Mouse (Mus musculus) c-Kit-positive CD71-negative TER-119-negative erythroid progenitor cells, embryonic 14.5 days (primary cell): ENCODE data around the gene Slc38a10.

Experiments
- DNase-seq: peaks from one replicate; pipeline ENCODE4 v3.0.0-alpha.2; 2013; ENCODE audit warnings: low read depth

The Slc38a10 gene

DNA sequence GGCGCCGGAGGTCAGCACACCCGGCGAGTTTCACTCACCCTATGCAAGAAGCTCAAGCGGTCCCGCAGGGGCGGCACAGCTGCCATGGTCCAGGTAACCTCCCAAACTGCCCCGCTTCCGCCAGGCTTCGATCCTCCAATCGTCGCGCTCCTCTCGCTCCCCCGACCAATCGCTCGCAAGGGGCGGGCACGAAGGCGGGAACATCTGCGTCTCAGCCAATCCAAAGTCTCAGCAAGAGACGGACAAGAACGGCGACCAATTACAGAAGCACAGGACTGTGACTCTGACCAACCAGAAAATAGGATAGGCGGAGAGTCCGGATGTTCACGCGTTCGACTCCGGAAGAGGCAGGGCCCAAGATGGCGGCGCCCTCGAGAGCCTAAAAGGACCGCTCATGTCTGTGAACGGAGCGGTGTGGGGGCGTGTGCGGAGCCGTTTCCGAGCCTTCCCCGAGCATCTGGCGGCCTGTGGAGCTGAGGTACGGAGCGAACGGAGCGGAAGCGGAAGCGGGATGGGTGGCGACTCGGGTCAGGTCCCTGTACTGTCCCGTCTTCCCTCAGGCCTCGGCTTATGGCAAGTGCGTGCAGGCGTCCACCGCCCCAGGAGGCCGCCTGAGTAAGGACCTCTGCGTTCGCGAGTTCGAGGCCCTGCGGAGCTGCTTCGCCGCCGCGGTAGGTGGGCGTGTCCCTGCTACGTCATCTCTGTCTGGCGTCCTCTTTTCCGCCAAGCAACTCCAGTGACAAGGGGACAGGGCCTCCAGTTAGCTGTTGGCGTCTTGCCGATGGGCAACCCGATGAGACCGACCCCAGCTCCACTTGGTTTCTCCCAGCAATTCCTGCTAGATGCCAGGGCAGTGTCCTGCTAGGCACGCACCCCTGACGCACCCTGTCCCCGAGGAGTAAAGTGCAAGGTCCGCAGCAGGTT lies 52.3 kb downstream of the Slc38a10 start, which contains the start of the genes Tepsin and Ndufaf8:
Gene Tepsin (minus strand): TSS at position 144 of the 924 bp plus-strand sequence.
Gene Ndufaf8 (plus strand): TSS at position 341 of the 924 bp plus-strand sequence.
- DNase-seq: peak; percentile 96

DNA sequence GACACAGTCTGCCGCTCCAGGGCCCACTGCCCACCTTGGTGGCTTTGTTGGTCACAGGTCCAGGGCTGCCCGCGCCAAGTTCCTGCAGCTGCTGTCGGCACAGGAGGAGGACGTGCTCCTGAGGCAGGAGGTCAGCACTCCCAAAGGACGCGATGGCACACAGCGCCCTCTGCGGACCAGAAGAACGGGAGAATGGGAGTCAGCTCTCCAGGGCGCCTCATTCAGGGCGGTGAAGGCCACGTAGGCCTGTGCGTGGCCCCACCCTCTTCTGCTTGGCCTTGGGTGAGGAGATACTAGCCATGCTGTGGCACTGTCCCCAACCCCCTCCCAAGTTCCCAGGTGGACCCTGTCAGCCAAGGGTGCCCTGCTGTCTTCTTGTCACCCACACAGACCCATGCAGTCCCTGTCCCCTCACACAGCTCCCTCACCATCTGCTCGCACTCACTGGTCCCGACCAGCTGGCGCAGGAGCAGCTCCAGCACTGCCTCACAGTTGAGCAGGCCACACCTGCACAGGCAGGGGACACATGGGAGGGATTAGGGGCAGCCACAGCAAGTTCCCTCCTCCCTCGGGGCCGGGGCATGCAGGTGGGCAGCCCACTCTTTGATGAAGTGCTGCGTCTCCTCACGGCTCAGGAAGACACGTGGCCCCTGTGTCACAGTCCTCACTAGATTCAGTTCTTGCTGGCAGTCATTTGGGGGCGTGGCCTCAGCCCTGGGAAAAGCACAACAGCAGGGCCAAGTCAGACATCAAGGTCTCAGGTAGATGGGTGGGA lies 58.1 kb downstream of the Slc38a10 start:
- DNase-seq: no peak

DNA sequence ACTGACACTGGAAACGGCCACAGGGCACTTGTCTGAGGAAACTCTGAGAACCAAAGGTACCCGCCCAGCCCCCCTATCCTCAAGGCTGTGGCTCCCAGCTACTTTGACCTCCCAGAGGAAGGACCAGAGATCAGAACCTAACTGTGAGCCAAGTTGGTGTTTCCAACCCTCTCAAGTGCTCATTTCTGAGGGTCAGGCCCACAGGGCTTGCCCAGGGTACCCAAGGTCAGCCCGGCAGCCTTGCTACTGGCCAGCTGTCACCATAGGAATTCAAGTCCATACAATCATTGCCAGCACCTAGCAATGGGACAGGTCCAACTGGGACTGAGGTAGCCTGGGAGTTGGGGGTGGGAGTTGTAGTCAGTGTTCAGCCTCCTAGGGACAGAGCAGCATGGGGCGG lies 60.5 kb downstream of the Slc38a10 start:
- DNase-seq: no peak

DNA sequence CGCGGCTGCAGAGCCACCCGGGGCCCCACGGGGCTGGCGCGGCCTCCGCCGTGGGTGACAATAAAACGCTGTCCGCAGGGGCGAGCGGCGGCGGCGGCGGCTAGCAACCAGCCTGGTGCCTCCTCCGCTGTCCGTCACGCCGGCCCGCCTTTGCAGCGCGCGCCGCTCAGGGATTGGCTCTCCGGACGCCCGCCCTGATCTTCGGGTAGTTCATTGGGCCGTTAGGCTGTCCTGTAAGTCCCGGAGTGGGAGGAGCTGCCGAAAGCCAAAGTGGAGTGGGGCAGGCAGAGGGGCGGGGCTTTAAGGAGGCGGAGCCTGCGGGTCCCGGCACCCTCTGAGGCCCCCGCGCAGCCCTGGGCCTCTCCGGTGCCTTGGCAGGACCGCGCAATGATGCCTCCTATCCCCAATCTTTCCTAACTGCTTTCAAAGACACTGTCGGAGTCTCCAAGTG lies 64.4 kb downstream of the Slc38a10 start, which contains the start of gene Cep131:
Gene Cep131 (minus strand): TSS at position 126 of the 451 bp plus-strand sequence.
- DNase-seq: peak; percentile 96

DNA sequence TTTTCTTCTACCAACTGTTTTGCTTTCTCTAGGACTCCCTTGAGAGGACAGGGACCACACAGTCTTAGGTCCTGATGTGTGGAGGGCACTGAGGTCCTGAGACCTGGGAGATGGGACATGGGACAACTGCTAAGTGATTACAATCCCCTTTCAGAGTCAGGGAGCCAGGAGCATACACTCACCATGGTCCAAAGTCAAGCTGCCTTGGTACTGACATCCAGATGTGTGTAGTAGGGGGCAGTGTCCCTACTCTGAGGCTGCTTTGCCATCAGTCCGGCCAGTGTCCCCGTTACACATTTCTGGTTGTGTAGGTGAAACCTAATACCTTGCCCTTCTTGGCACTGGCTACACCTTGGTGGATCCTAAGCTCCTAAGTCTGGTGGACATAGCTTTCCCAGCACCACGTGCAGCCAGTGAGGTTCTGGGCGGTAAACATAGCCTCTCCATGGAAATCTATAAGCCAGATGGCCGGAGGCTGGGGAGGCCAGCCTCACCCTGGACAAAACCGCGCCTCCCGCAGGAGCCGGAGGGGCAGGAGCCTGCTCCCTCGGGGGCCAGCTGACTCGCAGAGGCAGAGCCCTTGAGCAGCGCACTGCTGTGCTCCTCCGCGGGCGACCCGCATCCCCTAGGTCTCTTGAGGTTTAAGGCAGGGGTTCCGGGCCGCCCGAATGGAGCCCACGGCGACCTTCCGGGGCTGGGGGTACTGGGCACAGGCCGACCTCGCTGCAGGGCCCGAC lies 65.1 kb downstream of the Slc38a10 start:
- DNase-seq: no peak

DNA sequence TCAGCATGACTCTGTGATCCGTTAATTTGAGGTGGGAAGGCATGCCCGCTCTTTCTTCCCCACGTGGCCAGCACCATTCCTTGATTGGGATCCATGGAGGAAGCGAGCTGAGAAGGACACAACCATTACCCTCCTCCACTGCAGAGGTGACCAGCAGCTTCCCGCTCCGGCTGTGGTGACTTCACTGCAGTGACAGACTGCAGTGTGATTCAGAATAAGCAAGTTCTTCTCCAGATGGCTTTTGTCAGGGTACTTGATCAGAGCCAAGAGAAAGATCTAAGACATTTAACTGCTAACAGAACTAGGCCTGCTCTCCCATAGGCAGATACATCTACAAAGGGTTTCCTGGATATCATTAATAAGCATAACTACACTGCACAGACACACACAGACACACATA lies 70.9 kb downstream of the Slc38a10 start:
- no peak for DNase-seq

DNA sequence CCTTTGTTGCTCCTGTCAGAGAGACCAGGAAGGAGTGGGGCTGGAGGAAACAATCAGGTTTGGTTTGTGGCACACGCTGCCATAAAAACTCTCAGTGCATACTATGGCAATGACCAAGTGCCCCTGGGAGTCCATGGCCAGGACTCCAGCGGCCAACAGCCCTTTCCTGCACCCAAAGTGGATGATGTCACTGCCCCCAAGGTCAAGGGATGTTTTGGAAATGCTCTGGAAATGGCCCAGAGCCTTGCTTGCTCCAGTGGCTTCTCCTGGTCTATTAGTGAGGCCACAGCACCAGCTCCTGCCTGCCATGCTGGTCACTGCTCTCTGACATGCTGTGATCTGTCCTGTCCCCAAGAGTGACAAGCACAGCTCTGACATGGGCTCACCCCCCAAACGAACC lies 75.0 kb downstream of the Slc38a10 start:
- no peak for DNase-seq

DNA sequence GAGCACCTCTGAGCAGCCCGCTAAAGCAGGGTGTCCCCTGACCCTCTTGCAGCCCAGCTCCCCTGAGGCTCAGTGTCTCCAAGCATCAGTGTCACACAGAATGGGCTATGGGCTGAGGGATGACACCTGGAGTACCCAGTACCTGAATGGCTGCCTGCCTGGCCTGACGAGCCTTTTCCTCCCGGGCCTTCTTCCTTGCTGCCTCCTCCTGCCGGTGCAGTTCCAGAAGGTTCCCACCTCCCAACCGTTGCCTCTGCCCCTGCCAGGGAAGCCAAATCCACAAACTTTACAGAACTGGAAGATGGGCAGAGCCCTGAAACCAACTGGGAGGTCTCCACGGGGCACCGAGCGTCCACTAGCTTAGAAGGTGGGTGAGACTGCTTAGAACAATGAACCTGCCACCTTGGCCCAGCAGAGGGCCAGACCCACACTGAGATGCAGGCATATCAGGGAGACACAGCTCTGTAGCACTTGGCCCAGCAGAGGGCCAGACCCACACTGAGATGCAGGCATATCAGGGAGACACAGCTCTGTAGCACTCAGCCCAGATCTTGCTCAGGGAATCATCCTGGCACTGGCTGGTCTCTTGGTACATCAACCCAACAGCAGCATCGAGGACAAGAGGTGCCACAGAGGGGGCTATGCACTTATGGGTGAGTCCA lies 78.0 kb downstream of the Slc38a10 start:
- DNase-seq: no peak

DNA sequence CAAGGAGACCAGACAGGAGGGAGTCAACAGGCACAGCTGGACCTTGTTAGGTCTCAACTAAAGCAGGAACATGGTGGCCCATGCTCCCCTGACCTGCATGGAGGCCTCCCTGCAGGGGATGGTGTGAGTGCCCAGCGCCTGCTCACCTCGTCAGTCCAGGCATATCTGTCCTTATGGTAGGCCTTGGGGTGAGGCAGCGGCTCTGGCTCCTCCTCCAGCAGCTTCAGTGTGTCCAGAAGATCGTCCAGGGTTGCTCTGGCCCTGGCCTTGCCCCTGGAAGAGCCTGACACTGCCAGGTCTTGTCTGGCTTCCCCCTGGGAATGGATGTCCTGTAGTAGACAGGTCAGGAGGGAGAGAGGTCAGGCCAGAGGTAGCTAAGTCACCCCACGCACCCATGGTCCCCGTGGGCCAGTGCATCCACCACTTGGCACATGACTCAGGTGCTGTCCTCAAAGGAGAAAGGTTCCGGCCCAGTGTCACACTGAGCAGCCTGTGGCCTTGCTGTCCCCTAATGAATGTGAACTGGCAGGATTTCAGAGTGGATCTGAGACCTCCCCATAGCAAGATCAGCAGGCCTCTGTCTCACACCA lies 79.3 kb downstream of the Slc38a10 start:
- no peak for DNase-seq

DNA sequence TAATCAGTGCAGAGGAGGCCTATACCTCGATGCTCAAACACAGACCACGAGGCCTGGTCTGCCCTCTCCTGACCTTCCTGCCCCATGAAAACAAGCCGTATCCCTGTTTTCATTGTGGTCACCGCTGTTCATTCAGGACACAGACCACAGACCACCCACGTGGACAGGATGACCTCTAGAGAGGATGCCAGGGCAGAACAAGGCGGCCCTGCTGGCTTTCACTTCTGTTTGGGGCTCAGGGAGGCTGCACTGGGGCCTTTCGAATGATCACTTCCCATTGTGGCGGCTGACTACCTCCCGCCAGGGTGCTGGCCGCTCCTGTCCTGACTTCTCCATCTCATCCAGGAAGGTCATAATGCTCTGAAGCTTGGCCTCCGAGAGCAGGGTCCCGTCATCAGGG lies 80.1 kb downstream of the Slc38a10 start:
- DNase-seq: no peak

DNA sequence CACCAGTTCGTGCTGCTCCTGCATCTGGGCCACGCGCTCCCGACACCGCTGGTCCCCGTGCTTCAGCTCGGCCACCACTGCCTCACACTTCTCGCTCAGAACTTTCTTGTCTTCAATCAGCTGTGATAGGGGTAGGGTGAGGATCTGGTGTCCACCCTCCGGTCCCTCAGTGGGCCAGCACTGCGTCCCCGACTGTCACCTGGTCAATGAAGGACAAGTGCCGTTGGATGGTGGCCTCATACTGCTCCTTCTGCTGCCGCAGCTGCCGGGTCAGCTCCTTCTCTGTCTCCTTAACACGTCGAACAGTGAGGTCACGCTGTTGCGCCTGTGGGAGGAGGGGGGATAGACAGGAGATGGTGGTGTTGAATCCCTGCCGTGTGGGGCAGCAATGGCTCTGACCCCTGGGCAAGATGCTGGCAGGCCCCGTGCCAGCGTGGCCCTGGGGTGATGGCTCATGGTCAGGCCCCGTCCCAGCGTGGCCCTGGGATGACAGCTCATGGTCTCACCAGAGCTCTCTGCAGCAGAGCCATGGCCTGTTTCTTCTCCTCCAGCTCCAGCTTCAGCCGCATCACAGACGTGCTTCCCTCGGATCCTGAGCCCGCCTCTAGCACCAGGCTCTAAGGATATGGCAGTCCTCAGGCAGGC lies 80.7 kb downstream of the Slc38a10 start:
- DNase-seq: no peak

DNA sequence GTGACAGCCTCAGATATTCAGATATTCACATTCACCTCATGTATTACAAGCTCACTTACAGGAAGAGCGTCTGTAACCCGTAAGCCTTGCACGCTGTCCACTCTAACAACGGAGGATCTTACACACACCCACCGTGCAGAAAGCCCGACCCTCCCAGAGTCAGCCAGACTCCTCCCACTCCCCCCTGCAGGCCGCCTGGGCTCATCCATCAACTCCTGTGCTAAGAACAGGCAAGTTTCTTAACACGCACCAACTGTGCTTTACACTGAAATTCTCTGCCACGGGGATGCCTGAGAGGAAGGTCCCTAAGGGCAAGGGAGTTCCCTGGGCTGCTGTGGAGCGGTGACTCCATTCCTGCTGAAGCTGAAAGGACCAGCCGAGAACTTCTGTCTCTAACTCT lies 81.9 kb downstream of the Slc38a10 start:
- DNase-seq: no peak

DNA sequence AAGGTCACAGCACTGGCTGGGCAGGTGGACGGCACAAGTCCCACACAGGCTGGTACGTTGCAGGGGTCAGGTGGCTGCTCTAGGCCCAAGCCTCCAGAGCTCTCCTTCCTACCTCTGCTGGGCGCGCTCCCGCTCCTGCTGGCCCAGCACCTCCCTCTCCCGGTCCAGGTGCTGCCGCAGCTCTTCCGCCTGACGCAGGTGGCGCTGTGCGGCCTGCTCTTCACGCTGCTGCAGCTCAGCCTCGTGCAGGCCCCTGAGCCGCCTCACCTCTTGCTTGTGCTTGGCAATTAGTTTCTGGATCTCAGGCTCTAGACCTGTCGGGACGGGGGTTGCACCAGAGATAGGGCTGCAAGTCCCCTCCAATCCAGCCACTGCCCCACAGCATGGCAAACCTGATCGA lies 83.3 kb downstream of the Slc38a10 start:
- DNase-seq: no peak

DNA sequence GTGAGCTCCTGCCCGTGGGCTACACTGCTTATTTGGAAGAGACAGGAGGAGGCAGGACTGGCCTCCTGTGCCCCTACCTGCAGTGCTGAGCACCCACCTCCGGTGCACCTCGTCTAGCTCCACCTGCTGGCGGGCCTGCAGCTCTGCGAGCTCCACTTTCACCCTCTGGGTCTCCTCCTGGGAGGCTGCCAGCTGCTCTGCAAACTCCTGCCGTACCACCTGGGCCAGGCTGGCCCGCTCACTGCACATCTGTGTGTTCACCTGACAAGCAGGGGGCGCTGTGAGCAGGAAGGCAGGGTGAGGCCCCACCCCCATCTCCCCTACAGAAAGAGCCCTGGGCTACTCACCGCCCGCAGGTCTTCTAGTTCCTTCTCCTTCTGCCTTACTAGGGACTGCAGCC lies 85.9 kb downstream of the Slc38a10 start:
- no peak for DNase-seq

DNA sequence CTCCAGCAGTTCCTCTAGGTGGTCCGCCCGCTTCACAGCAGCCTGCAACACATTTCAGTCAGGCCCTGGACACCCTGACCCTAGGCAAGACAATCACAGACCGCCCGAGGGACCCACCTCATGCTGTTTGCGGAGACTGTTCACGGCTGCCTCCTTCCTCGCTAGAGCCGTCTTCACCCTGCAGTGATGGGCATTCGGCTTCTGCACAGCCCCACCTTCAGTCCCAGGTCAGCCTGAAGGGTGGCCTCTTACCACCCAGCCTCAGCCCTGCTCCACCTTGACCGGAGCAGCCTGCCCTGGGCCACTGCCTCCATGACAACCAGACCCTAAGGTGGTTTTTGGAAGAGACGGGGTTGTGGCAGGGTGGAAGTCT lies 86.5 kb downstream of the Slc38a10 start:
- no peak for DNase-seq

DNA sequence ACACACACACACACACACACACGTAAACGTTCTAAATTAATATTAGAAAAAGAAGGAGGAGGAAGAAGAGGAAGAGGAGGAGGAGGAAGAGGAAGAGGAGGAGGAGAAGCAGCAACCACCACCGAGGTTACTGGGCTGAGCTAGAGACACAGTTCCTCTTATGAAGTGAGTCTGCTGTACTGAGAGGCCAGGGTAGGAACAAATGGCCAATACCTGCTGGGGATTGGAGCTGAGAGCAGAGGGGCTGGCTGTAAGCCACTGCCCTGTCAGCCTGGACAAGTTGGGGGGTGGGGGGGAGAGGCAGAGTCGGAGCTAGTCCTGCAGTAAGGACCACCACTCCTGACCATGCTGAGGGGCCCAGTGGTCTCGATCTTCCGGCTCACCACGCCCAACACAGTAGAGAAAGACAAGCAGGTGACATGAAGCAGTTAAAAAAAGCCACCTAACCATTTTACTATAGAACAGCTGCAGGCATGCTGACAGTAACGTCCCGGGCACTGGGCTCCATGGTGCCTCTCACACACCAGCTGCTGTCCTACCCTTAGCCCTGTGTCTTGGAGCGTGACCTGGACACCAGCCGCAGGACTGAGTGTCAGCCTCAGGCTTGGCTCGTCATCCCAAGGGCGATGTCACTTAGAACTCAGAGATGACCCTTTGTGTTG lies 87.0 kb downstream of the Slc38a10 start:
- no peak for DNase-seq

DNA sequence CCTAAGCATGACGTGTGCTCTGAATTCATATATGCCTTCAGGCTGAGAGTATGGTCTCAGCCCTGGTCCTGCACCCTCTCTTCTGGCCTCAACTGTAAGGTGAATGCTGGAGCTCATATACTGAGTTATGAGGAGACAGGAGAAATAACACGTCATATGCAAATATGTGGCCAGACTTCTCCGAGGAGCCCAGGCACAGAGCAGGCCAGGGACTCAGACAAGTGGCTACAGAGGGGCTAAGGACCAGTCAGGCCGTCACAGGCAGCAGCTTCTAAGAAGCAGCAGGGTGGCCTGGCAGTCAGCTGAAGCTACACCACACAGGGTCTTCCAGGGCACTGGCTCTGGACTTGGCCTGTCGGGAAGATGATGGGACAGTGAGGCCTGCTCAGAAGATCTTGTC lies 87.8 kb downstream of the Slc38a10 start:
- DNase-seq: no peak

DNA sequence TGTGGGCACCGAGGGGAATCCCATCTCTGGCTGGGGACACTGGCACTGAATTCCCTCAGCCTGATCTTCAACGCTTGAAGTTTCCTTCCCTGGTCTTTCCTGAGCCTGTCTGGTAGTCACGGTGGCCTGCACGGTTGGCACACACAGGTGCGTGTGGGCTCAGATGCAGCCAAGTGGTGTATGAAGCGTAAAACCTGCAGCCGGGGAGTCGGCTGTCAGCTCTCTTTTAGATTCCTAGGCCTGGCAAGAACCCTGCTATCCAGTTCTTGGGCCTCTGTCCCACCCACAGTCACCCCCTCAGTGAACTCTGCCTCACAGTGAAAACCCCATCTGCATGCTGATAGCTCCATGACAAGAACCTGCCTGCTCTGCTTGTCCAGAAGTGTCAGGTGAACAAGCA lies 90.5 kb downstream of the Slc38a10 start:
- no peak for DNase-seq

DNA sequence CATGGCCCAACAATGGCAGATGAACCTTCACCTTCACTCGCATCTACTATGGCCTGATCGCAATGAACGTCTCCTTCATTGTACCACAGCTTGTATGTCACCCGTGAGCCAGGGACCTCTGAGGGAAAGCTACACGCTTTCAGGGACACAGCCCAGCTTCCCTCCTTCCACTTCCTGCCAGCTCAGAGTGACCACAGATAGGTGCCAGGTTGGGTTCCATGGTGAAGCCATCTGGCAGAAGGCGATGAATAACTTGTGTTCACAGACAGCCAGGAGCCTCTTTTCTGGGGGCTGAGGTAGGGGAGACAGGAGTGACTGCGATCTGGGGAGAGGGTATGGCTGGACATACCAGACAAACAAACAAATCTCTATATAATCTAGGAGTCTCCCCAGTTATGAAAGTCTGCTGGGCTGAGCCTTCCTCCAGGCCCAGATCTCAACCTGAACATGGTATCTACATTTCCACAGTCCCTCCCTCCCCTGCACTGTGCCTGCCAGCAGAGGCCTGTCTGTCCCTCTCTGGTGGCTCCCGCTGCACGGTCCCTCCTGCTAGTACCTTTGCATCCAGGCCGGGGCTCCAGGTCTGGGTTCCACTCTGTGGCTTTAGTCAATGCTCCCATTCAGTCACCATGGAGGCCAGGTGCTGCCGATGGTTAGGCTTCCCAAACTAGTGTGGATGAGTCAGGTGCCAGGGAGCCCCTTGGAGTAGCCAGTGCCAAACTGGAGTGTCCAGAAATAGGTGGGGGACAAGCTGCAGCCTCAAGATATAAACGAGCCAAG lies 95.0 kb downstream of the Slc38a10 start:
- no peak for DNase-seq
